Mouse (Mus musculus): ENCODE measurements around the gene Adamts4.
"Not testable (repeated sequence)": the region's sequence is repeated elsewhere in the genome, so short reads cannot be mapped to it uniquely, and the experiment has no call there.

The Adamts4 gene

DNA sequence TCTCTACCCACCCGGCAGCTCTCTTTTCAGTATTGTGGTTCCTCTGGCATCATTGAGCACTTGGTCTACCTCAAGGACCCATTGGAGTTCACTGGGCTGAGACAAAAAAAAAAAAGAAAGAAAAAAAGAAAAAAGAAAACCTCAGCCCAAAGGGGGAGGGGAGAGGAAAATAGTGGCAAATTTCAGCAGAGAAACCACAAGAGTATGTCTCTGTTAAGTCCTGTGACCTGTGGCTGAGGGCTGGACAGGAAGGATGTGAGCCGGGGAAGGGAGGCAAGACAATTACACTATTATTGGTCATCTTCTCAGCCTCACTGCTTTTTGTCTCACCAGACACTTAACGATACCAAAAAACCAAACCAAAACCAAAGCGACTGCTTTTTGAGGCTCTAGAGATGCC lies 18.4 kb upstream of the Adamts4 start:
- DNase-seq (ENCODE audit: inconsistent ontology term): peak; percentile 69

DNA sequence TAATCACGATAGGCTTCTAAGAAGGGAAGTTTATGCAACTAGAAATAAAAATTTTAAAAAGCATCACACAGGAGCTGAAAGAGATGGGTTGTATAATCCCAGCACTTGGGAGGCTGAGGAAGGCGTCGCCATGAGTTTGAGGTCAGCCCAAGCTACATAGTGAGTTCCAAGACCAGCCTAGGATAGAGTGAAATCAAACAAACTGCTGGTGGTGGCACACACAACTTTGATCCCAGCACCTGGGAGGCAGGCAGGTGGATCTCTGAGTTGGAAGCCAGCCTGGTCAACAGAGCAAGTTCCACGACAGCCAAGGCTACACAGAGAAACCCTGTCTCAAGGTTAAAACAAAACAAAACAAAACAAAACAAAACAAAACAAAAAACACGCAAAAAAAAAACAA lies 17.9 kb upstream of the Adamts4 start:
- no peak for DNase-seq (ENCODE audit: inconsistent ontology term)

DNA sequence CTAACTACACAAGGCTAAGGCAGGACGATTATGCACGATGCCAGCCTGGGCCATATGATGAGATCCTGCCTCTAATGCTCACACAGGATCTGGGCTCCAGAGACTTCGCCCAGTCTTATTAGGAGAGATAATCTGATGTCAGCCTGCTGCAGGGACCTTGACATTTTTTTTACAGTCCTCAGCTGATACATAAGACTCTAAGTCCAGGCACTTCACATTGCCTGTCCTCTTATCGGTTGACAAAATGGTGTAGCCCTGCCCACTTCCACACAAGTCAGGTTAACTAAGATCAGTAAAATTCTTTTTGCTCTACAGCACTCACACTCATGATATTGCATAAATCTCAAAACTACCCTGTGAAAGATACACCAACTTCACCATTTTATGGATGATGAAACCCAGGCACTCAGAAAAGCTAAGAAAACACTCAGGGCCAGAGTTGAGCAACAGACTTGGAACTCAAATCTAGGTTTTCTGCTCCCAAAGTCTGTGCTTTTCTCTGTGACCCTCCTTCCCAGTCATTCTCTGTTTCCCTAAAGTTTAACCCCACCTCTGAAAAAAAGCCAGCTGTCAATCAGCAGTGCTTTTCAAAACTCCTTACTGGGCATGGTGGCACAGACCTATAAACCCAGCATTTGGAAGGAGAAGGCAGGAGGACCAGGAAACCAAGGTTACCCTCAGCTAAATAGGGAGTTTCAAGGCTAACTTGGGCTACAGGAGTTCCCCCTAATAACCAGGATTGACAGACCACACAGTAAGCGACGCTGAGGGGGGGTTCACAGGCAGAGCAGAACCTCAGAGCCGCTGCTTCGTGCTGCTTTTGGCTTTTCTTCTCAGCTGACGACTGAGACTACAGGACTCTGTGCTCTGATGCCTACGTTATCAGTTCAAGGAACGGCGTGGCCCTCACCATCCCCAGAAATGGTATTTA lies 17.2 kb upstream of the Adamts4 start:
- no peak for DNase-seq (ENCODE audit: inconsistent ontology term)

DNA sequence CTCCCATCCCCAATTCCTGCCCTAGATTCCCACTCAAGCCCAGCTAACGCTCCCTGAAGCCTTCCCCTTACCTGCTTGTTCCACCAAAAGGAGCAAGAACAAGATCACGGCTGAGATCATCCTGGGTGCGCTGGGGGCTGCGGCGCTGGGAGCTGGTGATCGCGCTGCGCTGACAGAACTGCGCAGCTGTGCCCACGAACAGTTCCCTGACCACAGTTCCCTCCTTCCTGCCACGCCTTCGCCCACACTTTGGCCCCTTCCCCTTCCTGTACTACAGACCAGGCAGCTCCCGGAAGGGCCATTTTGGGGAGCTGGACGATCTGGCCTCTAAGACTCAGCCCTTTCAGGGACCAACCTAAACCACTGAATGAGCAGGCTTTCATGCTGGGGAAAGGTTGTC lies 16.1 kb upstream of the Adamts4 start, which contains the start of gene Fcer1g:
Gene Fcer1g, minus strand, starts transcription at position 240 of the 400 bp plus-strand sequence.
- DNase-seq (ENCODE audit: inconsistent ontology term): no peak

DNA sequence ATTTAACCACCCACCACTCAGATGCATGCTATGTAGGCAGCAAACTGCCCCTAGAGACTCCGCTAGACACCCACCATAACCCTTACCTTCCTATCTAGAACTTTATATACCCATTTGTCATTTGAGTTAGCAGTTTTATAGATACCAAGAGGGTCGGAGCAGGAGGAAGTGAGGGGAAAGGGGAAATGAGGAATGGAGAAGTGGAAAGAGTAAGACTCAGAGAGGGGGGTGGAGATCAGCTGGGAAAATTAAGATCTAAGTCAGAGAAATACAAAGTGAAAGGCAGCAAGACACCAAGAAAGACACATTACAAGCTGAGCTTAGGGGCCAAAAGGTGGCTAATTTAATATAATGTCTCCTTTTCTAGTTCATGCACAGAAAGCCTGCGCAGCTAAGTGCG lies 15.7 kb upstream of the Adamts4 start:
- DNase-seq (ENCODE audit: inconsistent ontology term): no peak

DNA sequence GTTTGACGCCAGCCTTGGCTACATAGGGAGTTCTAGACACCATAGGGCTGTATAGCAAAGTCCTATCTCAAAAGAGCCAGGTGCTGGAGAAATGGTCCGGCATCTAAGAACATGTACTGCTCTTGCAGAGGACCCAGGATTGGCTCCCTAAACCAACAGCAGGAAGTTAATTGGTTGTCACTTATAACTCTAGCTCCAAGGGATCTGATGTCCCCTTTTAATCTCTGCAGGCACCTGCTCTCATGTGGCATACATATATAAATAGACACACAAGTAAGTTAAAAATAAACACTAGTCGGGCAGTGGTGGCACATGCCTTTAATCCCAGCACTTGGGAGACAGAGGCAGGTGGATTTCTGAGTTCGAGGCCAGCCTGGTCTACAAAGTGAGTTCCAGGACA lies 14.4 kb upstream of the Adamts4 start:
- DNase-seq (ENCODE audit: inconsistent ontology term): no peak

DNA sequence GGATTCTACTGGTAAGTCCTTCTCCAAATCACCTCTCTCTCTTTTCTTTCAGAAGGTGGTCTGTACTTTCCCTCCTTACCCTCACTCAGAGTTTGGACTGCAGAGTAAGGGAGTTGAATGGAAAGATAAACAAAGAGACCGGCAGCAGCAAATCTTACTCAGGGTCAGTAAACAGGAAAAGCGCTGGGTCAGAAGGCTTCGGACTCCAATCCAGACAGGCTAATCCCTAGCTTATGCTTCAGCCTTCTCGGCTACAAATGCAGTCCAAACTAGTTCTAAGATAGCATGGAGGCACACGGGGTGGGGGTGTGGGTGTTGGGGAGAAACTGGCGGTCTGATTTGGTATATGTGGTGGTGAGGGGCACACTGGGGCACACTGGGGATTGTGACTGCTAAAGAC lies 12.8 kb upstream of the Adamts4 start:
- DNase-seq (ENCODE audit: inconsistent ontology term): no peak

DNA sequence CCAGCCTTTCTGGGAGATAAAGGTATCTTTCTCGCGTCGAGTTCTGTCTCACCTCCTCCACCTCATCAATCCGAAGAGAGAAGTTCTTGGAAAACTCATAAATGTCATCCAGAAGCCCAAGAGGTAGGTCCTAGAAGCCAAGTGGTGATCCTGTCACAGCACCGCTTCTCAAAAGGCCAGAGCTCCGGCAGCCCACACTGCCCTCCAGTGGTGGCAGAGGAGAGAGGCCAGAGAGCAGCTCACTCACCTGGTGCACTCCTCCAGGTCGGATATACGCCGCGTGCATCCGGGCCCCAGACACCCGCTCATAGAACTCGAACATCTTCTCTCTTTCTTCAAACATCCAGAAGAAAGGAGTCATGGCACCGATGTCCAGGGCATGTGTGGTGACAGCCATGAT lies 11.8 kb upstream of the Adamts4 start:
- no peak for DNase-seq (ENCODE audit: inconsistent ontology term)

DNA sequence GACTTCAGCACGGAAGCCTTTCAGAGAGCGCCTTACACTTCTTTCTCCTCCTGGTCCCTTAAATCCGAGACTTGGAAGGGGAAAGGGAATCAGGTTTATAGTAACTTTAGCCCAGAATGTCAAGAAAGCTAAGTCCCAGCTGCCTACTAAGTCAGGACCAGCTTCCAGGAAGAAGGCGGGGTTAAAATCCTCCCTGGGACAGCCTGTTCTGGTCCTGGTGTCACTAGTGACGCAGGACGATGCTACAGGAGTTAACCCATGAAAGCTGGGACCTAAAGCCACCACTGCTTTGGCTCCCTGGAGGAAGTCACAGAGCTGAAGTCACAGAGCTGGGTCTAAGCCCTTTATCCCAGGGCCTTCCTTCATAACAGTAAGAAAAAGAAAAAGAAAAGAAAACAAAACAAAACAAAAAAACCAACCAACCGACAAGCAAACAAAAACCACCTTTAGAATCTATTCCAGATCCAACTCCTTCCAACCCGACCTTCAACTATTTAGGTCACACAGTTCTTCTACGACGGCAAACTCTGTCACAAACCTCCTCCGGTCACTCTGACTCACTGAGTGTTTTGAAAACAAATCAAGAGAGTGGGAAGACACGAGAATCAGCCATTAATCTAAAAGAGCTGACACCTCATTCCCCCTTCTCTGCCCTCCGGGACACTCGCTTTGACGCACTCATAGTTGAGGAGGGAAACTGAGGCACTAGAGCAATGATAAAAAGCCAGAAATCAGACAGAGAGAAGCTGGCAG lies 10.1 kb upstream of the Adamts4 start:
- DNase-seq (ENCODE audit: inconsistent ontology term): no peak

DNA sequence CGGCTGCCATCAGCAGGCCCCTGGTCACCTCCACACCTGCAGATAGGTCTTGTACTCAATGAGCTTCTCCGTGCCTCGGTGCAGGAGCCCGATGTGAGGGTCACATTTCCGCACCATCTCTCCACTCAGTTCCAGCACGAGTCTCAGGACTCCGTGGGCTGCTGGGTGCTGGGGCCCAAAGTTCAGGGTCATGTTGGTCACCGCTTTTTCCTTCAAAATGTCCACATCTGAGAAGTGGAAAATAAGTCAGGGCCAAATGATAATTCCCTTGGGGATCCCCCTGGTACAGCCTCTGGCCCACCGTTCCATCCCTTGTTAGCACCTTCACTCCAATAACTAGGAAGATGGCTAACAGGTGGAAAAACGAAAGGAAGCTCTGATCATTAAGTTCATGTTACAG lies 9.3 kb upstream of the Adamts4 start:
- no peak for DNase-seq (ENCODE audit: inconsistent ontology term)

DNA sequence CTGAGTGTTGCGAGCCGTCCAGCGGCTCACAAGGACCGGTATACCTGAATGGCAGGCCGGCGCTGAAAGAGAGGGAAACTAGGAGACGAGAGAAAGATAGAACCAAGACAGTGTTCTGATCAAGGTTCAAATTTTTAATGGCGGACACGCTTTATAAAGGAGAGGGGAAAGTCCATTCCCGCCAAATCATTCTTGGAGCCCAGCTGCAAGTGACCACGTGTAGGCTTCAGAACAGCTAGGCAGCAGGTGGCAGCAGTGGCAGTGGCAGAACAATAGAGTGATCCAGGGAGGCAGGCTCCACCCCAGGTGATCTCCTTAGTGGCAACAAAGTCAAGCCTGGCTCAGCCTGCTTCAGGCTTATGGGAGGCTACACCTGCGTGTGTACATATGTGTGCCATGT lies 8.3 kb upstream of the Adamts4 start:
- DNase-seq (ENCODE audit: inconsistent ontology term): not testable (repeated sequence)

DNA sequence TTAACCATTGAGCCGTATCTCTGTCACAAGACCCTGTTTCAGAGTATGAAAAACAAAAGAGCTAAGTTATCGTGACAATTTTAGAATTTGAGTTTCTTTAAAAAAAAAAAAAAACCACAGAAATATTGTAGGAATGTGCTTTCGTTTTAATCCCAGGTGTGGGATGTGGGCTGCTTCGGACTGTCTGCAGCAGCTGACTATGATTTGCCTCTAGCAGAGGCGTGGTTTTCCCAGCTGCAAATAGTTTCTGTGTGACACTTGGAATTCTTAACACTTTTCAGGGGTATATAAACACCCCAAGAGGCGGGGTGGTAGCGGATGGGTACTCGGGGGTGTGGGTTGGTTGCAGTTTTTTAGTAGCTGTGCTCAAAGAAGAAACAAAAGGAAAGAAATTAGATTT lies 4.9 kb upstream of the Adamts4 start:
- DNase-seq (ENCODE audit: inconsistent ontology term): no peak

DNA sequence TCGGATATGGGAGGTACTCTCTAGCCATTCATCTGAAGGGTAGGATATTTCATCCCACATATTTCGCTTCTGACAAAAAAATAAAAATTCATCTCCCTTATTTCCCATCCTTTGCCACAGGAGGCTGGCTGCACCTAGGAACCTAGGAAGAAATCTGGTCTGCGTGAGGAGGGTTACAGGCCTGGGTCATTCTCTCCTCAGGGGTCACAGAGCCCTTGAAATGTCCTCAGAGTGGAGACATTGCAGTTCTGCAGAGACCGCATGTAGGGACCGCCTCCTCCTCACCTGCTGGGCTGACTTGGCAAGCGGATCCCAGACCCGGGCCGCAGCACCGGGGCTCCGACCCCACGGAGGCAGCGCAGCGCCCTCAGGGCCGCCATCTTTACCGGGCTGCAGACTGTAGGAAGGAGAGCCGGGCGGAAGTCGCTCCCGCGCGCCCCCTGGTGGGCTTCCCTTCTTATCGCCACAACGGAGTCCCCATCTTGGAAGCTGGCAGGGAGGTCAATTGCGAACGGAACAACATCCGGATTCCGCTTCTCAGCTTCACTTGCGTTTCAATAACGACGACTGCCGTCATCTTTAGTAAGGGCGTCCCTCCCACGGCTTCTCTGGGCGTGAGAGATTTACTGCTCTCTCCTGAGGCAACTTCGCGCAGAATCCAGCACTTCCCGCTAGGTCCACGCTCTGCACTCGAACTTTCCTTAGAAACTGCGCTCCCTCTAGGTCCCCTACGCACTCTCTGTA lies 3.3 kb upstream of the Adamts4 start:
- DNase-seq (ENCODE audit: inconsistent ontology term): peak; percentile 98

DNA sequence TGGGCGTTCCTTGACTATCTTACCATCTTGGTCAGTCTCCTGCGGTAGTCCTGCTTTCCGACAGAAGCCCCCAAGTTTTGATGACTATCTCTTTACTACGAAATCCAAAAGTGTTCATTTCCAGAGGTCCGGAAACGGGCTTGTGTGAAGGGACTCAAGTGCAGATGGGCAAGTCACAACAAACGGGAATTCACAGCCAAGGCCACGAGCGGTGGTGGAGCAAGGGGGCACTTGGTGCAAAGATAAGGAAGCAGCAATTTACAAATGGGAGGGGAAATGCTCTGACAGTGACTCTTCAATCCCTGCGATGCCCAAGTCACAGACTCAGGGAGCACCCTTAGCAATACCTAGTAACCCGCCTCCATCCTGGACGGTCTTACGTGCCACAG lies 2.8 kb upstream of the Adamts4 start:
- DNase-seq (ENCODE audit: inconsistent ontology term): no peak

DNA sequence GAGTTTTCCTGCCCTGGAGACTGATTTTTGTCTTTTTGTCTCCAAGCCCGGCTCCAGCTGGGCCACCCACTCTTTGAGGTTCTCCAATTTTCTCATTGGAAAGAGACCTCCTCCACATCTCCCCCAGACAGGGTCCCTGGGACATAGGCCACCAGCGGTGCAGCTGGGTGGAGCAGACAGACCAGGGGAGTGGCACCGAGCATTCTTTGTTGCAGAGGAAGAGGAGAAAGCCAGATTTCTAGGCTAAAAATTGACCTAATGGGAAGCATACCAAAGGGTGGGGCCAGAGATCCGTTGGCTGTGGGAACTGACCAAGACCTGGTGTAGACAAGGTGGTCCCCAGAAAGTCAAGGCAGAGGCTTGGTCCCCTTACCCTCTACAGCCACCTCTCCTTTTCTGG lies 2.3 kb upstream of the Adamts4 start:
- no peak for DNase-seq (ENCODE audit: inconsistent ontology term)

DNA sequence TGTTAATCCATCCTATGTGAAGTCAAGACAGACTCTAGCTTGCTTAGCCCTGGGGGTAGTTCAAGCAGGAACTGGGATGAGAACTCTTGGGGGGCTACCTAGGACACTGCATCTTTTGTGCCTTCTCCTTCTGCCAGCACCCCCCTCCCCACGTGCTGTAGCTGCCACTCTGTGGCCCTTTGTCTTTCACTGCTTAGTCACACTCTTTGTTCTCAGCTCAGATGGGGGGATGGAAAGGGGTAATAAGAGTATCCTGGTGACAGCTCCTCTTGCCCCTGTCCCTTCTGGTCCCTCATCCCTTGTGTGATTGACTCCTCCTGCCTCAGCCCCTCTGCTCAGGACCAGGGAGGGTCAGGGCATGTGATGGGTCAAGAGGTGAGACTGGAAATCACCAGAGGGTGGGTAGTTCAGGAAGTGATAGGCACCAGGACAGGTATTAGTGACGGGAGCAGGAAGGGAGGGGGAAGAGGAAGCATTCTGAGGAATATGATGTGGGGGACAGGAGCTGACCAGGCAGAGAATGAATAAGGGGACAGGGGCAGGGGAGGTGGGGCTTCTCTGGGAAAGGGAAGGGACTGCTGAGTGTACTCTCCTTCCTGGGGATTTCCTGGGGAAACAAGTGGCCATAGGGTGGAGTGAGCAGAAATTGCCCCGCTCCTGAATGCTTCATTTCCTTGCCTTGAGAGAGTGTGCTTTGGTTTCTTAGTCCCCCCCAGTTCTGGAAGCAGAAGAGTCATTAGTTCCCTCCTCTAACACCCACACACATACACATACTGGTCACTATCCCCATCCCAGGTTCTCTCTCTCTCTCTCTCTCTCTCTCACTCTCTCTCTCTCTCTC lies 1.6 kb upstream of the Adamts4 start:
- peak; percentile 77 for DNase-seq (ENCODE audit: inconsistent ontology term)

DNA sequence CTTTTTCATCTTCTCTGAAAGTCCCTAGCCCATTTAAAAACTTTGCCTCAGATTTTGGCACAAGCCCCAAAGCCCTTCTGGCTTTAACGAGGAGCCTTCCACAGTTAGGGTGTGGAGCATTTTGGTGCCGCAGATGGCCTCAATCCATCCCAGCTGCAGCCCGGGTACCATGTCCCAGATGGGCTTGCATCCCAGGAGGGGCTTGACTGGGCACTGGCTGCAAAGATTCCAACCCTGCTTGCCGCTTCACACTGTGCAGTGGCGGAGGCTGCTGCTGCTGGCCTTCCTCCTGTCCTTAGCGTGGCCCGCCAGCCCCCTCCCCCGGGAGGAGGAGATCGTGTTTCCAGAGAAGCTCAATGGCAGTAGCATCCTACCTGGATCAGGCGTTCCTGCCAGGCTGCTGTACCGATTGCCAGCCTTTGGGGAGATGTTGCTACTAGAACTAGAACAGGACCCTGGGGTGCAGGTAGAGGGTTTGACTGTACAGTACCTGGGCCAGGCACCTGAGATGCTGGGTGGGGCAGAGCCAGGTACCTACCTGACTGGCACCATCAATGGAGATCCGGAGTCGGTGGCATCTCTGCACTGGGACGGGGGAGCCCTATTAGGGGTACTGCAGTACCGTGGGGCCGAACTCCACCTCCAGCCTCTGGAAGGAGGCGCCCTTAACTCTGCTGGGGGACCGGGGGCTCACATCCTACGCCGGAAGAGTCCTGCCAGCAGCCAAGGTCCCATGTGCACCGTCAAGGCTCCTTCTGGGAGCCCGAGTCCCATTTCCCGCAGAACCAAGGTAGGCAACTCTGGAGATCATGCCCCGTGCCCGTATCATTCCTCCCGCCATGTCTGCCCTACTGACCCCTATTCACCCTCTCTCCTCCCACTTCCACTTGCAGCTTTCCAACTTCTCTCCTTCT lies 716 bp downstream of the Adamts4 start, which contains the start of gene Ndufs2:
Gene Ndufs2, minus strand, starts transcription at position 709 of the 914 bp plus-strand sequence.
- no peak for DNase-seq (ENCODE audit: inconsistent ontology term)

DNA sequence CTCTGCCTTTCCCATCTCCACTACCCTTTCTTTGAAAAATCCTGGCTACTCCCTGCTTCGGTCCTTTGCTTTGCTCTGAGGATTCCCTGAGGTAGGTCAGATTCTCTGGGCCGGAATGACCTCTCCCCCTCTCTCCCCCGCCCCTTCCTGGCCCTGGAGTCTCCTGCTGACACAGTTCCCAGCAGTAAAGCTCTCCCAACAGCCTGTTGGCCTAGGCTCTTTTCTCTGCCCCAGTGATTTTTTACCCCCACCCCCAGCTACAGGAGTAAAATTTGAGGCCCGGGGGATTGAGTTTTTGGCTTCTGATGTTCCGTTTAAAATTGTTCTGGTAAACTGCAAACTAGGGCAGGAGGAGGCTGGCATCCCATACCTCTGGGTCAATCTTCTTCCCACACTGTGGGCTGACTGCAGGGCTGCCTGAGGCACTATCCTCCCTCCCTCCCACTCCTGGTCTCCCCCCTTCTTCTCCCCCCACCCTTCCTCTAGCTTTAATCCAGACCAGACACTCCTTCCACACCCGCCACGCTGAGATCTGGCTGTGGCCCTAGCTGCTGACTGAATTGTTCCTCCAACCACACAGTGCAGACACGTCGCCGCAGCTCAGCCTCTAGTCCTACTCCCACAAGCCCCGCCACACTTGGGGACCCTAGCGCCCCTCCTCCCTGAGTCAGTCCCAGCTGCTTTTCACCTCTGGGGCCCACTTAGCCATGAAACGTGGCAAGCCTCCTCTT lies 1.5 kb downstream of the Adamts4 start:
- DNase-seq (ENCODE audit: inconsistent ontology term): peak; percentile 84

DNA sequence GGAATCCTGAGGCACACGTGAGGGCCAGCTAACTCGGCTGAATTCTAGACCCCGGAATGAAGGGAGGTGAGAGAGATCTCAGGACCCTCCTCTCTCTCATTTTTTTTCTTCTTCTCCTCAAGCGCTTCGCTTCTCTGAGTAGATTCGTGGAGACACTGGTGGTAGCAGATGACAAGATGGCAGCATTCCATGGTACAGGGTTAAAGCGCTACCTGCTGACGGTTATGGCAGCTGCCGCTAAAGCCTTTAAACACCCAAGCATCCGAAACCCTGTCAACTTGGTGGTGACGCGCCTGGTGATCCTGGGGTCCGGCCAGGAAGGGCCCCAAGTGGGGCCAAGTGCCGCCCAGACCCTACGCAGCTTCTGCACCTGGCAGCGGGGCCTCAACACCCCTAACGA lies 2.2 kb downstream of the Adamts4 start:
- DNase-seq (ENCODE audit: inconsistent ontology term): no peak
